Mouse (Mus musculus) ES-Bruce4 (cell line): ENCODE results near the gene Aff3. TPM values are rescaled to one million over a fixed set of nuclear protein-coding genes. Genes with fewer than 3 reads are reported as not detected.

ENCODE experiments used
- H3K27ac ChIP-seq: 2 replicates; pipeline ENCODE4 v1.5.1; 2012; ENCODE audit warnings: low read length, inconsistent platforms; ENCODE audit not compliant: insufficient read depth
- H3K27me3 ChIP-seq: 2 replicates; pipeline ENCODE4 v1.6.1; 2012; ENCODE audit warnings: mild to moderate bottlenecking, low read length, inconsistent platforms; ENCODE audit not compliant: control insufficient read depth, poor library complexity, insufficient read depth, severe bottlenecking
- H3K36me3 ChIP-seq: 2 replicates; pipeline ENCODE4 v1.6.1; 2012; ENCODE audit warnings: inconsistent platforms, mild to moderate bottlenecking, low read length, moderate library complexity; ENCODE audit not compliant: control insufficient read depth, poor library complexity, insufficient read depth, severe bottlenecking
- H3K4me1 ChIP-seq: one replicate; pipeline ENCODE4 v1.8.1; 2011; ENCODE audit warnings: low read length; ENCODE audit not compliant: control insufficient read depth, insufficient read depth
- H3K4me3 ChIP-seq: 2 replicates; pipeline ENCODE4 v1.5.1; 2011; ENCODE audit warnings: low read depth, mild to moderate bottlenecking, low read length
- H3K9ac ChIP-seq: 2 replicates; pipeline ENCODE4 v1.6.1; 2012; ENCODE audit warnings: low read depth, mild to moderate bottlenecking, inconsistent platforms; ENCODE audit not compliant: poor library complexity, severe bottlenecking
- H3K9me3 ChIP-seq: replicated peaks from 2 replicates; pipeline ENCODE4 v1.6.1; 2012; ENCODE audit warnings: mild to moderate bottlenecking, low read length, inconsistent platforms; ENCODE audit not compliant: control insufficient read depth, poor library complexity, insufficient read depth, severe bottlenecking
- CTCF ChIP-seq: IDR thresholded peaks from one replicate; pipeline ENCODE4 v1.8.1; 2011; ENCODE audit warnings: low read depth, low read length
- EP300 ChIP-seq: IDR thresholded peaks from 2 replicates; pipeline ENCODE4 v1.6.1; 2011; ENCODE audit warnings: low read depth, low read length; ENCODE audit not compliant: insufficient read depth
- POLR2A ChIP-seq: IDR thresholded peaks from one replicate; pipeline ENCODE4 v1.8.1; 2011; ENCODE audit warnings: low read length; ENCODE audit not compliant: insufficient read depth
- polyA plus RNA-seq: library from polyadenylated mRNA; stranded (reverse); fragments of >200 nt; gene quantifications from 2 replicates; pipeline ENCODE4 v1.2.4, GENCODE M21; 2011; ENCODE audit warnings: low read depth; ENCODE audit not compliant: missing spikeins, insufficient read depth, insufficient read length

The Aff3 gene
- polyA plus RNA-seq, 1 experiment, result 9.2 TPM

- Histone ChIP-seq H3K36me3 (no peaks in the 10 kb centered on the region), H3K9me3 (no peaks in the 10 kb centered on the region), H3K4me1 (no peaks in the 10 kb centered on the region), H3K27ac (no peak overlapping the region), H3K9ac (no peak overlapping the region), H3K27me3 (no peaks in the 10 kb centered on the region), H3K4me3 (no peak overlapping the region)
- no peak for TF ChIP-seq POLR2A
- no peak for TF ChIP-seq CTCF
- TF ChIP-seq EP300, result no peak
Measured at GRCm38 (mm10) chr1:38548671-38549661, 115.8 kb downstream of the Aff3 start.

DNA sequence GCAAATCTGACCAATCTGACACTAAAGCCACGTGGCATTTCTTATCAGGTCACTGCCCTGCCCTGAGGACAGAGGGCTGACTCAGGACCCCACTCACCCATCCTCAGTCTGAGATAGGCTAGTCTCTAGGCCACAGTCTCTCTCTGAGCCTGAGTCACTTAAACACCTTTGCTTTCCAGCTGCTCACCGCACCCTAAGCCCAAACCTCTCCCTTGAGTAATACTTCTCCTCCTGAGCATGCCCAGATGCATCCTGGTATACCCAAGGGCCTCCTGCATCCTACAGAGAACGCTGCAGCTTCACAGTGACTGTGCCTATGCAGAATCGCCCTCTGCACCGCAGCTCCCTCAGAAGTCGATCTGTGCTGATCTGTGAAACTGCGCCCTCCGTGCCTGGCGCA, 117.1 kb downstream of the Aff3 start:
- no peak overlapping the region for H3K27ac ChIP-seq
- no peaks in the 10 kb centered on the region for H3K36me3 ChIP-seq
- H3K4me1 ChIP-seq, result no peaks in the 10 kb centered on the region
- H3K9me3 ChIP-seq, result no peaks in the 10 kb centered on the region
- TF ChIP-seq POLR2A (no peak), CTCF (no peak), EP300 (no peak)
- no peaks in the 10 kb centered on the region for H3K27me3 ChIP-seq
- no peak overlapping the region for H3K9ac ChIP-seq
- no peak overlapping the region for H3K4me3 ChIP-seq

DNA sequence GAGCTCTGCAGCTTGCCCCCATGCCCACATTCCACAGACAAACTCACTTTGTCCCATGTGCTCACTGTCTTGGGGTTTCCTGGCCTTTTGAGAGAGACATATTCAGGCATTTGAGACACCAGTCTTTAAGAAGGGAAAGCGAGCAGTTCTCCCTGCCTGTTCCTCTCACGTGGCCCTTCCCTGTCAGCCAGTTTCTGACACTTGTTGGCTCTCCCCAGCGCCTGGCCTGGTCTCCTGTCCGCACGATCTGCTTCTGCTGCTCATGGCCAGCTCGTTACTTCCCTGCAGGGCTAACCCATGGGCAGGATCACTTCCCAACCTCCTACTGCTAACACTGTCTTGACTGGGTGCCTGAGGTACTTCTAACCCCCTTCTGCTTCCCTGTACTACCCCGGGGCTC, 118.1 kb downstream of the Aff3 start:
- Histone ChIP-seq H3K27ac (no peak overlapping the region), H3K9ac (no peak overlapping the region), H3K4me3 (no peak overlapping the region), H3K9me3 (no peaks in the 10 kb centered on the region), H3K4me1 (no peaks in the 10 kb centered on the region), H3K27me3 (no peaks in the 10 kb centered on the region), H3K36me3 (no peaks in the 10 kb centered on the region)
- no peak for TF ChIP-seq CTCF
- no peak for TF ChIP-seq EP300
- no peak for TF ChIP-seq POLR2A

GRCm38 (mm10) chr1:38545282-38545945, 119.3 kb downstream of the Aff3 start:
- Histone ChIP-seq H3K9me3 (no peaks in the 10 kb centered on the region), H3K4me1 (no peaks in the 10 kb centered on the region), H3K4me3 (no peak overlapping the region), H3K9ac (no peak overlapping the region), H3K27me3 (no peaks in the 10 kb centered on the region), H3K36me3 (no peaks in the 10 kb centered on the region), H3K27ac (no peak overlapping the region)
- no peak for TF ChIP-seq POLR2A
- TF ChIP-seq EP300, result no peak
- no peak for TF ChIP-seq CTCF

DNA sequence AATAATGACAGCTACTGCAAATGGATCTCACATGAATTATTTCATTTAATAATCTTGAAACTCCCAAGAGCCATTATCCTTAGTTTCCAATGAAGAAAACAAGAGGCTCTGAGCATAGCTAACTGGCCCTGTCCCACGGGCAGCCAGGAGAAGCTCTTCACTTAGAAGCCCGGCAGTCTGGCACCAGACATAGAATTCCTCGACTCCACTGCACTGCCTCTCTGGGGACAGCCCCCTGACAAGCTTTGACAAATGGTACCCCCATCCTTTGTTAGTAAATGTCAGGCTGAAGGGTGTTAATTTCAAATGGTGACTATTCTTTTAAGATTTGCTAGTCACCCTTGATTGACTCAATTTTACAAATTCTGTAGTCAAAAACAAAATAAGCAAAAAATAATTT, 120.3 kb downstream of the Aff3 start:
- H3K36me3 ChIP-seq, result no peaks in the 10 kb centered on the region
- no peak overlapping the region for H3K4me3 ChIP-seq
- H3K9me3 ChIP-seq, result no peaks in the 10 kb centered on the region
- H3K27ac ChIP-seq, result no peak overlapping the region
- no peaks in the 10 kb centered on the region for H3K4me1 ChIP-seq
- no peaks in the 10 kb centered on the region for H3K27me3 ChIP-seq
- no peak overlapping the region for H3K9ac ChIP-seq
- no peak for TF ChIP-seq POLR2A
- no peak for TF ChIP-seq EP300

GRCm38 (mm10) chr1:38541536-38541935, 123.2 kb downstream of the Aff3 start:
- H3K36me3 ChIP-seq, result no peaks in the 10 kb centered on the region
- TF ChIP-seq CTCF (no peak), EP300 (no peak), POLR2A (no peak)

More at GRCm38 (mm10) chr1:38541536-38541935, 123.2 kb downstream of the Aff3 start:
- no peaks in the 10 kb centered on the region for H3K4me1 ChIP-seq
- H3K4me3 ChIP-seq, result no peak overlapping the region
- H3K9me3 ChIP-seq, result no peaks in the 10 kb centered on the region
- H3K27ac ChIP-seq, result no peak overlapping the region
- H3K27me3 ChIP-seq, result no peaks in the 10 kb centered on the region
- no peak overlapping the region for H3K9ac ChIP-seq
